26 mouse cellular contexts compared by ENCODE assay signal in genomic region chr9:99160780-99161179, GRCm38 (mm10). TPM values are rescaled to one million over a fixed set of nuclear protein-coding genes. Genes with fewer than 3 reads are reported as not detected.
DNase-seq lines count a peak whose midpoint lies in the region; ATAC-seq and TF ChIP-seq lines count a peak whose summit lies in the region.
"Had no signal": no experiment of that assay in that cellular context is flagged by ENCODE, and none has a peak within 500 bp of the region (broad histone marks: within the 10 kb centered on the region; RNA-seq: fewer than 3 reads in every experiment).

No protein-coding gene starts in this region.

- no peaks in the 10 kb centered on the region for H3K79me2 ChIP-seq in C2C12 (ENCODE audit: control insufficient read depth, insufficient read depth)

- ATAC-seq in liver, embryonic 14.5 days (ENCODE audit: insufficient read depth): peak; percentile 58; the same call in 1 of the 2 replicates
- no peak for ATAC-seq in midbrain, embryonic 16.5 days
- ATAC-seq: forebrain, postnatal 0 days; inflammation-experienced regulatory T-cells, adult 6 months had no signal

- no peak overlapping the region; the same call in 1 of the 2 replicates for H3K4me2 ChIP-seq in liver, embryonic 14.5 days (ENCODE audit: low read depth)
- no peak overlapping the region for H3K4me2 ChIP-seq in midbrain, embryonic 16.5 days (ENCODE audit: low read length)
- H3K4me2 ChIP-seq: embryonic facial prominence, embryonic 15.5 days; heart, embryonic 15.5 days; hindbrain, embryonic 14.5 days; midbrain, embryonic 11.5 days; neural tube, embryonic 15.5 days had no signal

- no peaks in the 10 kb centered on the region for H3K36me3 ChIP-seq in C2C12 (ENCODE audit: control insufficient read depth, insufficient read depth)
- H3K36me3 ChIP-seq in liver, embryonic 14.5 days (replicated peaks; ENCODE audit: control insufficient read depth, insufficient read depth, low read depth): no peaks in the 10 kb centered on the region
- no peaks in the 10 kb centered on the region for H3K36me3 ChIP-seq in midbrain, embryonic 16.5 days (ENCODE audit: control insufficient read depth, insufficient read depth, low read length)
- H3K36me3 ChIP-seq: embryonic facial prominence, embryonic 15.5 days; forebrain, embryonic 10.5 days; heart, embryonic 15.5 days; neural tube, embryonic 15.5 days had no signal

- no peak for TF ChIP-seq EP300 in liver, embryonic 14.5 days (IDR thresholded peaks at IDR 0.05; ENCODE audit: low read depth)

- TF ChIP-seq CTCF in C2C12 (IDR thresholded peaks at IDR 0.05; ENCODE audit: control insufficient read depth, insufficient read depth, insufficient read length): no peak
- TF ChIP-seq CTCF in liver, embryonic 14.5 days (IDR thresholded peaks at IDR 0.05; ENCODE audit: low read depth): no peak

- peak; percentile 33 for DNase-seq in 3134 (ENCODE audit: extremely low read depth, insufficient read length, low spot score)
- peak; percentile 39 for DNase-seq in R1 (ENCODE audit: low read depth, low spot score)
- peak in 1 of 3 experiments; percentile 57 for DNase-seq in liver, embryonic 14.5 days (ENCODE audit: low read depth in 3 of 3, low spot score in 3 of 3)
- DNase-seq in layer of hippocampus, adult 9-10 months (ENCODE audit: low spot score): no peak
- DNase-seq in thymus, postnatal 14 days: no peak
- DNase-seq: adrenal gland, postnatal 14 days; cerebellum, adult 9-10 months; forebrain, postnatal 0 days; gastrocnemius, postnatal 14 days; heart, adult 18-20 months; heart, postnatal 4 days; kidney, adult 18-20 months; lung, adult 2 months; lung, postnatal 14 days; right cerebral cortex, adult 18-20 months had no signal

- H3K27me3 ChIP-seq in C2C12 (ENCODE audit: control insufficient read depth, insufficient read depth, insufficient read length): no peaks in the 10 kb centered on the region
- no peaks in the 10 kb centered on the region for H3K27me3 ChIP-seq in liver, embryonic 14.5 days (ENCODE audit: control insufficient read depth, insufficient read depth, low read length)
- no peaks in the 10 kb centered on the region; the same call in 1 of the 2 replicates for H3K27me3 ChIP-seq in midbrain, embryonic 16.5 days (ENCODE audit: control insufficient read depth, insufficient read depth, low read depth, low read length)
- H3K27me3 ChIP-seq: embryonic facial prominence, embryonic 15.5 days; heart, embryonic 15.5 days; neural tube, embryonic 15.5 days had no signal

- peaks cover 25 to 47% of the 10 kb centered on the region in 2 experiments for H3K4me1 ChIP-seq in liver, embryonic 14.5 days (replicated peaks; ENCODE audit: control insufficient read depth in 2 of 2, insufficient read depth in 2 of 2, low read length in 1 of 2)
- 0 out of 2 replicates have a peak, but pooled peaks cover 3% of the 10 kb centered on the region for H3K4me1 ChIP-seq in midbrain, embryonic 16.5 days (ENCODE audit: control insufficient read depth, insufficient read depth, low read length)

- H3K4me3 ChIP-seq in C2C12 (ENCODE audit: insufficient read depth, poor library complexity, severe bottlenecking): no peak overlapping the region
- H3K4me3 ChIP-seq in liver, embryonic 14.5 days (ENCODE audit: insufficient read depth in 1 of 2, low read depth in 2 of 2, low read length in 2 of 2): no peak overlapping the region
- no peak overlapping the region for H3K4me3 ChIP-seq in midbrain, embryonic 16.5 days (ENCODE audit: low read depth, low read length)
- H3K4me3 ChIP-seq: embryonic facial prominence, embryonic 15.5 days; forebrain, embryonic 10.5 days; heart, embryonic 15.5 days; neural tube, embryonic 15.5 days had no signal

- no peaks in the 10 kb centered on the region for H3K9me3 ChIP-seq in liver, embryonic 14.5 days (ENCODE audit: control insufficient read depth, low read length)
- no peaks in the 10 kb centered on the region for H3K9me3 ChIP-seq in midbrain, embryonic 16.5 days (replicated peaks; ENCODE audit: control insufficient read depth, low read length, poor library complexity, severe bottlenecking)
- H3K9me3 ChIP-seq: embryonic facial prominence, embryonic 15.5 days; forebrain, embryonic 10.5 days; heart, embryonic 15.5 days; neural tube, embryonic 15.5 days had no signal

- no peak overlapping the region for H3K9ac ChIP-seq in liver, embryonic 14.5 days (replicated peaks)
- no peak overlapping the region for H3K9ac ChIP-seq in midbrain, embryonic 16.5 days (ENCODE audit: low read depth, low read length)
- H3K9ac ChIP-seq: embryonic facial prominence, embryonic 15.5 days; forebrain, postnatal 0 days; heart, embryonic 15.5 days; hindbrain, embryonic 14.5 days; neural tube, embryonic 15.5 days had no signal

- WGBS in liver, embryonic 14.5 days (ENCODE audit: insufficient replicate concordance): 62% methylated on average over 5 of the region's 5 CpGs
- 92% methylated on average over 5 of the region's 5 CpGs for WGBS in midbrain, embryonic 16.5 days

- peak overlapping the region; percentile 61 for H3K27ac ChIP-seq in liver, embryonic 14.5 days
- H3K27ac ChIP-seq in midbrain, embryonic 16.5 days (ENCODE audit: low read length): no peak overlapping the region
- H3K27ac ChIP-seq: embryonic facial prominence, embryonic 15.5 days; forebrain, embryonic 10.5 days; heart, embryonic 15.5 days; hindbrain, embryonic 14.5 days; kidney, postnatal 0 days; neural tube, embryonic 15.5 days; stomach, postnatal 0 days had no signal

- no peaks in the 10 kb centered on the region for H3K79me3 ChIP-seq in C2C12 (ENCODE audit: low read depth)

- H3ac ChIP-seq in C2C12 (ENCODE audit: control insufficient read depth, insufficient read length, low read depth): no peak overlapping the region

TF ChIP-seq in C2C12, 6 proteins besides CTCF, POLR2A, EP300 and RAD21:
- TF ChIP-seq FOSL1 (IDR thresholded peaks at IDR 0.05; ENCODE audit: insufficient read depth, low read length, poor library complexity, severe bottlenecking) (peak; percentile 45), MYOG (IDR thresholded peaks at IDR 0.05; ENCODE audit: control insufficient read depth, extremely low read depth, insufficient read length) (no peak)

RNA-seq across cellular contexts. Expression of gene Pik3cb, which starts 20.4 kb away (rescaled TPM):
- polyA plus RNA-seq in C2C12 (2012; fragmentation: generic; extraction: Trizol): 3.4 TPM
- 3.0 and 4.3 TPM in 2 replicates for polyA plus RNA-seq in liver, embryonic 14.5 days (2012; rRNA removed)
- polyA plus RNA-seq in liver, embryonic 14.5 days (2014; fragmentation: Nextera tagmentation; extraction: Ambion mirVana): 1.8 and 2.3 TPM in 2 replicates
- 2.3 and 3.4 TPM in 2 replicates for polyA plus RNA-seq in midbrain, embryonic 16.5 days (2015; fragmentation: Nextera tagmentation; extraction: Ambion mirVana)

Comparison
In these comparisons a context has a peak if more than half of its experiments do, and no peak if none do; other contexts are left out.
1. DNase-seq: peak in 3134 (single experiment) and R1 (single experiment); none in layer of hippocampus, adult 9-10 months (single experiment) and thymus, postnatal 14 days (single experiment).